Mouse (Mus musculus) MEL (cell line): ENCODE results near the gene Etv2. TPM values are rescaled to one million over a fixed set of nuclear protein-coding genes. Genes with fewer than 3 reads are reported as not detected.

ENCODE experiments used
- DNase-seq: peaks from one replicate; pipeline ENCODE4 v3.0.0; 2011; ENCODE audit warnings: low read depth, low spot score
- H3K27ac ChIP-seq: 2 replicates; pipeline ENCODE4 v1.5.1; 2012; ENCODE audit warnings: low read depth, mild to moderate bottlenecking, control low read depth, low read length, moderate library complexity; ENCODE audit not compliant: control insufficient read depth
- H3K27me3 ChIP-seq, 2 experiments: fragments of 150-350 bp in 1 of 2; sonication (generic) in 1 of 2; 2 replicates each; pipeline ENCODE4 v1.6.1; 2012; ENCODE audit warnings: low read length in 2 of 2, mild to moderate bottlenecking in 2 of 2, improper control_type of control experiment in 1 of 2, moderate library complexity in 1 of 2; ENCODE audit not compliant: insufficient read depth in 2 of 2, control insufficient read depth in 1 of 2
- H3K36me3 ChIP-seq, 2 experiments: 2 replicates each; pipeline ENCODE4 v1.6.1; 2012 to 2014; ENCODE audit warnings: low read length in 2 of 2, improper control_type of control experiment in 1 of 2, inconsistent platforms in 1 of 2, mild to moderate bottlenecking in 1 of 2; ENCODE audit not compliant: insufficient read depth in 2 of 2, control insufficient read depth in 1 of 2
- H3K4me1 ChIP-seq, 2 experiments: fragments of 150-350 bp in 1 of 2; sonication (generic) in 1 of 2; 2 replicates each; pipeline ENCODE4 v1.6.1; 2012; ENCODE audit warnings: low read length in 2 of 2, improper control_type of control experiment in 1 of 2, mild to moderate bottlenecking in 1 of 2; ENCODE audit not compliant: insufficient read depth in 2 of 2, control insufficient read depth in 1 of 2
- H3K4me3 ChIP-seq, 2 experiments: fragments of 150-350 bp in 1 of 2; sonication (generic) in 1 of 2; 2 replicates each; pipeline ENCODE4 v1.5.1; 2012; ENCODE audit warnings: low read depth in 2 of 2, low read length in 2 of 2, mild to moderate bottlenecking in 2 of 2, moderate library complexity in 2 of 2, control low read depth in 1 of 2, improper control_type of control experiment in 1 of 2; ENCODE audit not compliant: control insufficient read depth in 1 of 2, insufficient read depth in 1 of 2
- H3K79me2 ChIP-seq: 2 replicates; pipeline ENCODE4 v1.6.1; 2012; ENCODE audit warnings: mild to moderate bottlenecking, low read length, moderate library complexity; ENCODE audit not compliant: control insufficient read depth, poor library complexity, insufficient read depth
- H3K9ac ChIP-seq: 2 replicates; pipeline ENCODE4 v1.6.1; 2012; ENCODE audit warnings: low read depth, mild to moderate bottlenecking, control low read depth, low read length, moderate library complexity; ENCODE audit not compliant: control insufficient read depth, poor library complexity, severe bottlenecking
- H3K9me3 ChIP-seq: fragments of 150-350 bp; sonication (generic); replicated peaks from 2 replicates; pipeline ENCODE4 v1.6.1; 2012; ENCODE audit warnings: mild to moderate bottlenecking, low read length, improper control_type of control experiment, moderate library complexity; ENCODE audit not compliant: insufficient read depth
- CHD1 ChIP-seq: IDR thresholded peaks from 2 replicates; pipeline ENCODE4 v1.6.1; 2012; ENCODE audit warnings: low read depth, mild to moderate bottlenecking, inconsistent platforms, low read length, improper control_type of control experiment
- ELF1 ChIP-seq: IDR thresholded peaks from 2 replicates; pipeline ENCODE4 v1.6.1; 2014; ENCODE audit warnings: low read depth, mild to moderate bottlenecking, inconsistent platforms, low read length, improper control_type of control experiment, moderate library complexity
- EP300 ChIP-seq, 2 experiments: IDR thresholded peaks; 2 replicates each; pipeline ENCODE4 v1.6.1; 2011; ENCODE audit warnings: improper control_type of control experiment in 2 of 2, low read length in 2 of 2, low read depth in 1 of 2, mild to moderate bottlenecking in 1 of 2
- ETS1 ChIP-seq: IDR thresholded peaks from 2 replicates; pipeline ENCODE4 v1.6.1; 2012; ENCODE audit warnings: low read depth, mild to moderate bottlenecking, inconsistent platforms, low read length, improper control_type of control experiment, moderate library complexity
- GABPA ChIP-seq: IDR thresholded peaks from 2 replicates; pipeline ENCODE4 v1.6.1; 2012; ENCODE audit warnings: low read depth, mild to moderate bottlenecking, inconsistent platforms, low read length, improper control_type of control experiment, moderate library complexity
- KAT2A ChIP-seq: conservative IDR thresholded peaks from 2 replicates; pipeline ENCODE4 v1.6.1; 2012; ENCODE audit warnings: low read depth, low read length, improper control_type of control experiment, inconsistent platforms
- MAFK ChIP-seq: IDR thresholded peaks from 2 replicates; pipeline ENCODE4 v1.6.1; 2011; ENCODE audit warnings: low read depth, mild to moderate bottlenecking, low read length, improper control_type of control experiment, borderline replicate concordance
- MYB ChIP-seq: IDR thresholded peaks from 2 replicates; pipeline ENCODE4 v1.6.1; 2011; ENCODE audit warnings: mild to moderate bottlenecking, low read depth, low read length, improper control_type of control experiment
- MYC ChIP-seq: IDR thresholded peaks from 2 replicates; pipeline ENCODE4 v1.6.1; 2011; ENCODE audit warnings: low read depth, mild to moderate bottlenecking, low read length, improper control_type of control experiment, moderate library complexity
- NELFE ChIP-seq: IDR thresholded peaks from 2 replicates; pipeline ENCODE4 v1.6.1; 2011; ENCODE audit warnings: low read depth, low read length, improper control_type of control experiment
- POLR2A ChIP-seq, 2 experiments: IDR thresholded peaks; 2 replicates each; pipeline ENCODE4 v1.6.1; 2011 to 2012; ENCODE audit warnings: low read length in 2 of 2, mild to moderate bottlenecking in 2 of 2, control low read depth in 1 of 2, improper control_type of control experiment in 1 of 2, low read depth in 1 of 2, moderate library complexity in 1 of 2; ENCODE audit not compliant: control insufficient read depth in 1 of 2, insufficient read depth in 1 of 2, poor library complexity in 1 of 2
- RCOR1 ChIP-seq: IDR thresholded peaks from 2 replicates; pipeline ENCODE4 v1.6.1; 2012; ENCODE audit warnings: low read depth, mild to moderate bottlenecking, inconsistent platforms, low read length, improper control_type of control experiment
- TBP ChIP-seq: IDR thresholded peaks from 2 replicates; pipeline ENCODE4 v1.8.0; 2011; ENCODE audit warnings: low read depth, low read length, improper control_type of control experiment
- TCF12 ChIP-seq: IDR thresholded peaks from 2 replicates; pipeline ENCODE4 v1.6.1; 2014; ENCODE audit warnings: low read depth, mild to moderate bottlenecking, inconsistent platforms, low read length, improper control_type of control experiment, moderate library complexity
- UBTF ChIP-seq: IDR thresholded peaks from 2 replicates; pipeline ENCODE4 v1.6.1; 2012; ENCODE audit warnings: low read depth, mild to moderate bottlenecking, inconsistent platforms, low read length, improper control_type of control experiment, moderate library complexity, borderline replicate concordance; ENCODE audit not compliant: insufficient read depth
- ZMIZ1 ChIP-seq: IDR thresholded peaks from 2 replicates; pipeline ENCODE4 v1.6.1; 2012; ENCODE audit warnings: low read depth, mild to moderate bottlenecking, inconsistent platforms, low read length, improper control_type of control experiment, moderate library complexity
- ZNF384 ChIP-seq: IDR thresholded peaks from 2 replicates; pipeline ENCODE4 v1.6.1; 2012; ENCODE audit warnings: low read depth, mild to moderate bottlenecking, inconsistent platforms, low read length, improper control_type of control experiment
- polyA plus RNA-seq, 2 experiments: library from polyadenylated mRNA; stranded (reverse) in 1 of 2; unstranded in 1 of 2; fragments of >175 nt in 1 of 2; fragments of >200 nt in 1 of 2; gene quantifications; 2 replicates each; pipeline versions ENCODE4 v1.2.1 to v1.2.4; 2012; ENCODE audit warnings: low replicate concordance in 2 of 2, low read depth in 1 of 2; ENCODE audit not compliant: insufficient read length in 2 of 2, insufficient read depth in 1 of 2, missing spikeins in 1 of 2
- total RNA-seq: library from RNA; depleted of rRNA; stranded (reverse); fragments of 300-350 nt; gene quantifications from 2 replicates; pipeline ENCODE4 v1.2.3, GENCODE M21; 2012

Gene Etv2
- total and polyA plus RNA-seq, 3 experiments = 0.15 TPM; not detected in 2

GRCm38 (mm10) chr7:30633762-30634412, 1.8 kb downstream of the Etv2 start:
- Histone ChIP-seq H3K36me3 (no peaks in the 10 kb centered on the region), H3K4me1 (no peaks in the 10 kb centered on the region)

DNA sequence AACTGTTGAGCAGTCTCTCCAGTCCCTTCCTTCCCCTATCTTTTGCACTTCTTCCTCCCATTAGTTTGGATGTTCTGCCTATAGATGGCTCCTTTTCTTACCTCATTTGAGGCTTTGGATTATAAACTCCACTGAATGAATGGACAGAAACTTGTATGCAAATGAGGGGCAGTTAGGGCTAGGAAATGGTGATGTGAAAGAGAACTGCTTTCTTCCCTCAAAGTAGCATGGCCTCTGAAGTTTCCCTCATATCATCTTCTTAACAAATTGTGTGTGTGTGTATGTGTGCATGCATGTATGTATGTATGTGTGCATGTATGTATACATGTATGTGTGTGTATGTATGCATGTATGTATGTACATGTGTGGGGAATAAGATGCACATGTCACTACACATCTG, 6.6 kb downstream of the Etv2 start:
- H3K79me2 ChIP-seq = peaks cover 18% of the 10 kb centered on the region
- no peaks in the 10 kb centered on the region for H3K9me3 ChIP-seq
- H3K27me3 ChIP-seq = peaks cover 6 to 10% of the 10 kb centered on the region in 2 experiments
- TF ChIP-seq EP300 (IDR thresholded peaks at IDR 0.05; ENCODE audit: low read depth in 1 of 2, low read length in 2 of 2) = no peak
- TF ChIP-seq TCF12 = no peak
- no peak for TF ChIP-seq MYB
- no peak for TF ChIP-seq ETS1
- no peak for TF ChIP-seq ZNF384
- no peak for TF ChIP-seq MYC
- TF ChIP-seq GABPA = no peak
- TF ChIP-seq NELFE = no peak
- H3K9ac ChIP-seq = no peak overlapping the region
- no peak overlapping the region for H3K27ac ChIP-seq
- H3K4me3 ChIP-seq = no peak overlapping the region
- peaks cover 2 to 13% of the 10 kb centered on the region in 2 experiments; a peak in 2 of 4 replicates for H3K36me3 ChIP-seq
- H3K4me1 ChIP-seq = peaks cover 0 to 6% of the 10 kb centered on the region in 2 experiments; a peak in 2 of 4 replicates
- DNase-seq = no peak

More at GRCm38 (mm10) chr7:30633762-30634412, 1.8 kb downstream of the Etv2 start:
- Histone ChIP-seq H3K27ac (no peak overlapping the region), H3K9ac (no peak overlapping the region), H3K9me3 (no peaks in the 10 kb centered on the region), H3K27me3 (peaks cover 6 to 12% of the 10 kb centered on the region in 2 experiments), H3K4me3 (no peak overlapping the region), H3K79me2 (no peaks in the 10 kb centered on the region)
- DNase-seq = no peak
- TF ChIP-seq MYB (no peak), MAFK (no peak), POLR2A (IDR thresholded peaks at IDR 0.05; ENCODE audit: control insufficient read depth in 1 of 2, insufficient read depth in 1 of 2, low read depth in 1 of 2, low read length in 2 of 2, poor library complexity in 1 of 2) (no peak), TBP (no peak), KAT2A (no peak), TCF12 (no peak), UBTF (no peak), RCOR1 (no peak), CHD1 (no peak), ELF1 (no peak), ZMIZ1 (no peak)
